Mouse (Mus musculus) telencephalon, adult 2 months (tissue): ENCODE results near the gene Faap20.
"Not testable (repeated sequence)": the region's sequence is repeated elsewhere in the genome, so short reads cannot be mapped to it uniquely, and the experiment has no call there.

Source experiments
- DNase-seq: peaks from one replicate; pipeline ENCODE4 v3.0.0-alpha.2; 2011; ENCODE audit warnings: low read depth, low spot score

The Faap20 gene

DNA sequence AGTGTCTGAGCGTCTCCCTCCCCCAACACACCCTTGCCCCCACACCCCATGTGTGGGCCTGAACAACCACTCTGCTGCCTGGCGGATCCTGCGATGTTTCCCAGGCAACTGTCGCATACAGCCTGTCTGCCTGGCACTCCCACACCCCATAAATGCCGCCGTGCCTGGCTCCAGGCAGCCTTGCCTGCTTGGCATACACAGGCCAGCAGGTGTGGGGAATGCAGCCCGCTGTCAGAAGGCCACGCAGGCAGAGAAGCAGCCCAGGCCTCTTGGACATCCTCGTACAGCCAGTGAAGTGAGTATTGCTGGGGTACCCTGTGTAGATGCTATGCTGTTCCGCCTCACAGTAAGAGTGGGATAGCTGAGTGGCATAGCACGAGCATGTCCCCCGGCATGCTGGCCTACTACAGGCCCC, 2.9 kb upstream of the Faap20 start:
- DNase-seq = peak; percentile 82

DNA sequence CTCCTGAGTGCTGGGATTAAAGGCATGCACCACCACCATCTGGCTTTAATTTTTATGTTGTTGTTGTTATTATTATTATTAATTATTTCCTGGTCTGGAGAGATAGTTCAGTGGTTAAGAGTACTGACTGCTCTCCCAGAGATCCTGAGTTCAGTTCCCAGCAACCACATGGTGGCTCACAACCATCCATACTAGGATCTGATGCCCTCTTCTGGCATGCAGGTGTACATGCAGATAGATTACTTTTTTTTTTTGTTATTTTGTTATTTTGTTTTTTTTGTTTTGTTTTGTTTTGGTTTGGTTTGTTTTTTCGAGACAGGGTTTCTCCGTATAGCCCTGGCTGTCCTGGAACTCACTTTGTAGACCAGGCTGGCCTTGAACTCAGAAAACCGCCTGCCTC, 1.5 kb upstream of the Faap20 start:
- not testable (repeated sequence) for DNase-seq

- peak; percentile 83 for DNase-seq
Measured at GRCm38 (mm10) chr4:155249257-155249647, 350 bp upstream of the Faap20 start.

DNA sequence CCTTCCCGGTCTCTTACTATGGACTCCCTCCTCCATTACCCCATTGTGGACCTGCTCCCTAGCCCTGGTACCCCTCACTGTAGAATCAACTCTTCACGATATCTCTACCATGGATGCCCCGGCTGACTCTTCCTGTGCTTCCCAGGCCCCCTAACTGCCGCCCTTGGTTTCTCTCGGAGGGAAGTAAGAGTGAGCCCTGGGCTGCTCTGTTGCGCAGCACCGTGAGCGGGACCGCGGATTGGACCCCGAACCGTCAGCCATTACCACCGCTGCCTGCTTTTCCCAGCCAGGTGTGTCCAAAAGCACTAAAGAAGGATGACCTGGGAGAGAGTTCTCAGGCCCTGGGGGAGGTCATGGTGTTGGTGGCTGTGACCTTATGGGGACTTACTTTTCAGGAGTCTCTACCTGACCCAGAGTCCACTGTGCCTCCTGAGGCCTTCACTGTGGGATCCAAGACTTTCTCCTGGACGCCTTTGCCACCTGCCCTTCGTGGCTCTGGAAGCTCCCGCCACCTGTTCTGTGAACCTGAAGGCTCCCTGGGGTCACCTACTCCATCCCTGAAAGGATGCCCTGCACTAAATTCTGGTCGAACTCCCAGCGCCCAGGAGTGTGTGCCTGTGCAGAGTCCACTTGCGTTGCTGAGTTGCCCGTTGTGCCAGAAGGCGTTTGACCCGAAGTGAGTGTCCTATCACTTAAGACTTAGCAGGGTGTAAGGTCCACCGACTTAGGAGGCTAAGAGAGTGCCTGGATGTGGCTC, 937 bp downstream of the Faap20 start:
- no peak for DNase-seq

- DNase-seq = no peak
Measured at GRCm38 (mm10) chr4:155251147-155251546, 1.5 kb downstream of the Faap20 start.

DNA sequence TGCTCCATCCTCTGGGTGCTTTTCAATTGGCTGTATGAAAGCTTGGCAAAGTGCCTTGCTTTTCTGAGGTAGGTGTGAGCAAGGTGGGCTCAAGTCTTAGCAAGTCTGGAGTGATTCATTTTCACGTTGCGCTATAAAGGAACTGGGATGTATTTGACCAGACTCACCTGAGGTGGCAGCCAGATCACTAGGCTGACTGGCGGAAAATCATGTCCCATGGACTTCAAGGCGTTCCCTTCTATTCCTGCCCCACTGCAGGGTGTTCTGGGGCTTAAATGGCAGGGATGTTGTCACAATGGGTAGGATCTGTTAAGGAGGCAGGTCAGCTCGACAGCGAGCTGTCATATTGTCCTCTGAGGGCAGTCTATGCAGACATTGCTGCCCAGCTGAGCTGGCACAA, 2.7 kb downstream of the Faap20 start:
- no peak for DNase-seq

DNA sequence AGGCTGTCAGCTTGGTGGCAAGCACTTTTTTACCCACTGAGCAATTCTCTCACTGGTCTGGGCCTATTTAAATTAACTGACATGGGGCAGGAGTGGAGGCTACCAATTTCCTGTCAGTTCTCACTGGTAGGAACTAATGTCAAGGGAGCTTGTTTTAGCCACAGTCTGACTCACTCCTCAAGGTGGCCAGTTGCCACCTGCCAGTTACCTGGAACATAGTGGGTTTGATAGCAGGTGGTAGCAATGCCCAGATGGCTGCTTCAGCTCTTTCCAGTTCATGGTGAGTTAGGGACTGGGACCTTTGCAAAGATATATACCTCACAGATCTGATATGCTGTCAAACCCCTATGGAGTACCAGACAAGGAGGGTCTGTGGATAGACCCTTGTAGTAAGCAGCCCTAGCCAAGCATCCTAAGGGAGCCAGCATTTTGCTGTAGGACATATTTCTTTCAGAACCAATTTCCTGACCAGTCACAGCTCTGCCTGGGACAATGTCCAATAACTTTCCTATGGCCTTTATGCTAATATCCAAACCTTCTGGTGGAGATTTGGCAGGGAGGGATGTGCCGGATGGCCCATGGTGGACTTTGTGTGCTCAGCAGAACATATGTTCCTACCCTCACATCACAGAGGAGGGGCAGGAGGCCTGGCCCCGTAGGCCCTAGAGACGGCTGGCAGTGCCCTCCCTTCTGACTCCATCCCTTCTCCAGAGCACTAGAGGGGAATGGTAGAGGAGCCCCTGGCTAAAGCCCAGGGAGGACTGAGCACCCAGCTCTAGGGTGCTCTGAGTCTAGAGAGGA, 15.1 kb downstream of the Faap20 start:
- DNase-seq = no peak

GRCm38 (mm10) chr4:155267047-155267543, 17.5 kb downstream of the Faap20 start:
- no peak for DNase-seq

GRCm38 (mm10) chr4:155267639-155268175, 18.1 kb downstream of the Faap20 start:
- DNase-seq = no peak

- DNase-seq = no peak
Measured at GRCm38 (mm10) chr4:155268382-155268781, 18.8 kb downstream of the Faap20 start.

DNA sequence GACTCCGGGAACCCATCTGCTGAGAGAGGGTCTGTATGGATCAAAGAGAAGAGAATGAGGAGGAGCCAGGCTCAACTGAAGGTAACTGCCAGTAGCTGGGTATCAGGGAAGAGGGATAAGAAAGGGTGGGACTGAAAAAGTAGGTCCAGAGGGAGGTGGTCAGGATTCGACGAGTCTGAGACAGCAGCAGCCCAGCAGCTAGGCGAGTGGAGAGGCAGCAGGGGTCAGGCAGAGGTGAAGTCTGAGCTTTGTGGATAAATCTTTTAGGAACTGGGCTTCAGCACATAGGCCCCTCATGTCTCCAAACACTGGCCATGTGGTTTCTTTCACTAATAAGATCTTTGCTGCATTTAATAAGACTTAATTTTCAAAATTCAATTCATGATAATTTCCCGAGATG, 24.8 kb downstream of the Faap20 start:
- no peak for DNase-seq

DNA sequence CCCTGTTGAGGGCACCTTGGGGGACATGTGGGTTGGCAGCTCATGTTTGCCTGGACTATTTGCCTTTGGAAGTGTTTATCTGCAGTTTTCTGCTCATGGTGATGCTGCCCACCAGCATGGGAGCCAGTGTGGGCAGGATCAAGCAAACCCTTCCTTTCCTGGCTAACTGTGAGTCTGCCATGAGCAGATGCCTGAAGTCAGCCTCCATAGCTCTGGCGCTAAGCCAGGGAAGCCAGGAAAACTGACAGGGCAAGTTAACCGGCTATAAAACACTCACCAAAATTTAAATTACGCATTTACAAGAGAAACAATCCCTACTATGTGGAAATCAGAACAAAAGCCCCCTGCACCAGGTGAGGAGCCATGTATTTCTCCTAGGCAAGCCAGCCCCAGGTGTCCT, 25.2 kb downstream of the Faap20 start:
- no peak for DNase-seq

DNA sequence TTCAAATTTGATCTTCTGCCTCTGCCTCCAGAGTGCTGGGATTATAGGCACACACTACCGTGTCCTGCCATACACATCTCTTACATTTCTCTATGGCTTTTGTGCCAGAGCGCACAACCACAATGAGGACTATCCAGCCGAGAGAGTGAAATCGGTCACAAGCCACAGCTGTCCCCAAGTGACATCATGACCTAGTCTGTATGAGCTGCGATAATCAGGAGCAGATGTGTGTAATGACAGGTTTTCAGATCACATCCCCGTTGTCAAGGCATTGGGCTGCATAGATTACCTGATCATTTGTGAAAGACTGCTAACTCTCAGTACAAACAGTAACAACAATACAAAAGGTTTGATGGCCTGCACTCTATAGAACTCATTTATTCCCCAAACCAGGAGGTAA, 28.4 kb downstream of the Faap20 start:
- no peak for DNase-seq

DNA sequence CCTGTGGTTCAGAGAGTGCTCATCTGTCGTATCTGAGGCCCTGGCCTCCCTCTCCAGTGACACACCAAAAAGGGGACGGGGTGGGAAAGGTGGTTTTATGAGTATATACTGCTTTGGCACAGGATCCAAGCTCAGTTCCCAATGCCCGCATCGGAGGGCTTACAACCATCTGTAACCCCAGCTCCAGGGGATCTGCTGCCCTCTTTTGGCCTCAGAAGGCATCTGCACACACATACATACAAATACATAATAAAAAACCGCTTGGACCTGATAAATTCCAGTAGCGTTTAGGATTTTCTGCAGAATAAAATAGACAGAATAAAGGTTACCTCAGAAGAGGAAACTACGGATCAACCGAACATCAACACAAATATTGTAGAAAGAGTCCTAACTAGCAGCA, 29.5 kb downstream of the Faap20 start:
- DNase-seq = no peak

DNA sequence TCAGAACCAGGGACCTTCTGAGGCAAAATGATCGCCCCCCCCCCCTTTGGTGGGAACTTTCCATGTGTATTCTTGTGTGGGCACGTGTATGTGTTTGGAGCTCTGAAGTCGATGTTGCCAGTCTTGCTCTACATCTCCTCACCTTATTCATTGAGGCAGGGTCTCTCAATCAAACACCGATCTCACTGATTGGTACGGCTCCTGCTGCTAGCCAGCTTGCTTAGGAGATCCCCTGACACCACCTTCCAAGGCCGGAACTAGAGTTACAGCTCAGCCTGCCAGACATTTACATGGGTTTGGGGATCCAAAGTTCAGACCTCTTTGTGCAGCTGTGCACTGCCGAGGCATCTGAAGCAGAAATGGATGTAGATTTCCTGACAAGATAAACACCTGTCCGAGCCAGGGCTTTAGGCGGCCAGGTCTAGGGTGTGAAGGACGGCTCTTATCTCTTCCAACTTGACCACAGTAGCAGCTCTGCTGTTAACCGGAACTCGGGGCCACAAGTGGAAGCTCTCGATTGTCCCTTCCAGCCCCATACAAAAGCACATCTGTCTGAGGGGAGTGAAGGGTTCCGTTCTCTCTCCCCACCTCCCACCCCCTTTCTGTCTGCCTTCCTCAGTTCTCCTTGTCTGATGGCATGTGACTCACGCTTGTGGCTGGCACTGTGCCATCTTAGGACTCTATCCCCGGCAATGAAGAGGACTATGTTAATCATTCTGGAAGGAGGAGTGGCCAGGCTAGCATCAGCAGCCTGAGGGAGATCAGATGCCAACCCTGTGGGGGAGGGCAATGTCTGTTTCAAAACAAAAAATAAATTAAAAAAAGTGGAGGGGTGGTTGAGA, 30.5 kb downstream of the Faap20 start:
- DNase-seq = peak; percentile 58

DNA sequence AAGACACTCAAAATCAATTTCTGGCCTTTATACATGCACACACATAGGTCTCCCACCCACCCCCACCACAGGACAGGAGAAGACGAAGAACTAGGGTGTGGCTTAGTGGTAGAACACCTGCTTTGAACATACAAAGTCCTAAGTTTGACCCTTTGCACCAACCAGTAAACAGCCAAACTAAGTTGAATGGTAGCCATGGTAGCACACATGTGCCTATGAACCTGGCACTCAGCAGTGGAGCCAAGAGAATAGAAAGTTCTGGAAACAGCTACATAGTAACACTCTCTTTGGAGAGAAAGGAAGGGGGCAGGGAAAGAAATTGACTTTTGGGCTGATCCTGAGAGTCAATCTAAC, 31.1 kb downstream of the Faap20 start:
- DNase-seq = no peak

- DNase-seq = no peak
Measured at GRCm38 (mm10) chr4:155281227-155281626, 31.6 kb downstream of the Faap20 start.

GRCm38 (mm10) chr4:155281652-155282051, 32.0 kb downstream of the Faap20 start:
- DNase-seq = peak; percentile 65

DNA sequence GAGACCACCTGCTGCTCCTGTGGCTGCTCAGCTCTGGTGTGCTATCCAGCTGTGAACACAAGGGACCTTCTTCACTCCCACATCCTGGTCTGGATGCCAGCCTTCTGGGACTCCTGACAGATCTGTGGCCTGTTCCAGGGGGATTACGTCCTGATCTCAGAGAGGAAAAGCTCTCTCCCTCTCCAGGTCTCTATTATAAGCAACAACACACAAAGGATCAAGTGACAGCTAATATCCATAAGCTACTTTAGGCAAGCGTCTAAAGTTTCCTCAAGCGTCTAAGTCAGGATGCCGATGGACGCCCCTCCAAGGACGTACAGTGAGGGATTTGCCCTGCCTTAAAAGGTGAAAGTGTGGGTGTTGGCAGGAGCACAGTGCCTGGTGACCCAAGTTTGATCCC, 32.6 kb downstream of the Faap20 start:
- DNase-seq = no peak

GRCm38 (mm10) chr4:155283001-155283503, 33.5 kb downstream of the Faap20 start:
- no peak for DNase-seq

GRCm38 (mm10) chr4:155283585-155283984, 34.0 kb downstream of the Faap20 start:
- DNase-seq = peak; percentile 72
